Mouse (Mus musculus) subcutaneous adipose tissue, adult 2 months (tissue): ENCODE results near the gene Slitrk6. TPM values are rescaled to one million over a fixed set of nuclear protein-coding genes. Genes with fewer than 3 reads are reported as not detected.

Experiments
- polyA plus RNA-seq: library from polyadenylated mRNA; depleted of rRNA; stranded (reverse); fragments of >200 nt; gene quantifications from 2 replicates; pipeline ENCODE4 v1.2.3, GENCODE M21; 2012; ENCODE audit warnings: low replicate concordance; rRNA removed

The Slitrk6 gene
- polyA plus RNA-seq = 0.07 and 0.23 TPM in 2 replicates

GRCm38 (mm10) chr14:110754484-110755307 lies at the start of gene Slitrk6:
Gene Slitrk6 (minus strand): TSS chr14:110755149.

